ENCODE assay signal across 8 mouse cellular contexts in genomic region chr17:26561290-26561640, GRCm38 (mm10). TPM values are rescaled to one million over a fixed set of nuclear protein-coding genes. Genes with fewer than 3 reads are reported as not detected.
DNase-seq lines count a peak whose midpoint lies in the region; ATAC-seq and TF ChIP-seq lines count a peak whose summit lies in the region.

Gene Ergic1 (plus strand): TSS chr17:26561489.

- TF ChIP-seq POLR2A in testis, adult 2 months (IDR thresholded peaks at IDR 0.05; ENCODE audit: control insufficient read depth, low read depth, low read length), result peak; percentile 57

- peak within 1 kb of the TSS; percentile 78 for H3K9ac ChIP-seq in forebrain, embryonic 16.5 days (replicated peaks; ENCODE audit: low read depth, low read length)
- H3K9ac ChIP-seq in liver, postnatal 0 days (replicated peaks), result peak within 1 kb of the TSS; percentile 73
- peak within 1 kb of the TSS; percentile 88 for H3K9ac ChIP-seq in neural tube, embryonic 13.5 days

- peak within 1 kb of the TSS; percentile 51 for H3K4me3 ChIP-seq in forebrain, embryonic 16.5 days (replicated peaks; ENCODE audit: low read length)
- H3K4me3 ChIP-seq in liver, postnatal 0 days (ENCODE audit: low read depth, low read length), result peak within 1 kb of the TSS; percentile 66
- peak within 1 kb of the TSS; percentile 68 for H3K4me3 ChIP-seq in neural tube, embryonic 13.5 days
- peak within 1 kb of the TSS; percentile 88 for H3K4me3 ChIP-seq in testis, adult 2 months (ENCODE audit: control insufficient read depth, low read depth, low read length)

- H3K4me1 ChIP-seq in forebrain, embryonic 16.5 days (replicated peaks; ENCODE audit: control insufficient read depth, insufficient read depth, low read length), result peaks cover 22% of the 10 kb centered on the region
- peaks cover 32% of the 10 kb centered on the region for H3K4me1 ChIP-seq in liver, postnatal 0 days (ENCODE audit: insufficient read depth)
- H3K4me1 ChIP-seq in neural tube, embryonic 13.5 days (replicated peaks), result peaks cover 37% of the 10 kb centered on the region
- H3K4me1 ChIP-seq in testis, adult 2 months (ENCODE audit: control insufficient read depth, insufficient read depth, low read length), result peaks cover 19% of the 10 kb centered on the region

- peak within 1 kb of the TSS; percentile 43 for H3K27ac ChIP-seq in forebrain, embryonic 16.5 days (ENCODE audit: low read length)
- peak within 1 kb of the TSS; percentile 66 for H3K27ac ChIP-seq in liver, postnatal 0 days (ENCODE audit: low read depth)
- peak within 1 kb of the TSS; percentile 77 for H3K27ac ChIP-seq in neural tube, embryonic 13.5 days (replicated peaks)
- H3K27ac ChIP-seq in testis, adult 2 months (ENCODE audit: control insufficient read depth, insufficient read depth, low read depth, low read length), result peak within 1 kb of the TSS; percentile 91

- peaks cover 9% of the 10 kb centered on the region for H3K36me3 ChIP-seq in forebrain, embryonic 16.5 days (ENCODE audit: control insufficient read depth, insufficient read depth)
- no peaks in the 10 kb centered on the region for H3K36me3 ChIP-seq in liver, postnatal 0 days (replicated peaks; ENCODE audit: insufficient read depth, low read length)
- H3K36me3 ChIP-seq in neural tube, embryonic 13.5 days, result peaks cover 27% of the 10 kb centered on the region
- H3K36me3 ChIP-seq in testis, adult 2 months (ENCODE audit: control insufficient read depth, insufficient read depth, low read length), result no peaks in the 10 kb centered on the region

- peak; percentile 49 for DNase-seq in ES-CJ7 (ENCODE audit: low read depth, low spot score)
- DNase-seq in cerebellum, adult 11-12 months, result peak; percentile 92
- DNase-seq in heart, postnatal 25 days (ENCODE audit: low spot score), result peak; percentile 85
- DNase-seq in layer of hippocampus, adult 11-12 months (ENCODE audit: low spot score), result peak; percentile 90
- DNase-seq in liver, postnatal 0 days, result peak; percentile 92

- peak within 1 kb of the TSS; percentile 87 for H3K4me2 ChIP-seq in forebrain, embryonic 16.5 days (ENCODE audit: low read length)
- H3K4me2 ChIP-seq in liver, postnatal 0 days (ENCODE audit: low read depth, low read length), result peak within 1 kb of the TSS; percentile 96
- peak within 1 kb of the TSS; percentile 97 for H3K4me2 ChIP-seq in neural tube, embryonic 13.5 days

- no peaks in the 10 kb centered on the region; the same call in 1 of the 2 replicates for H3K9me3 ChIP-seq in forebrain, embryonic 16.5 days (ENCODE audit: control insufficient read depth, low read length)
- H3K9me3 ChIP-seq in liver, postnatal 0 days (ENCODE audit: low read length), result no peaks in the 10 kb centered on the region
- H3K9me3 ChIP-seq in neural tube, embryonic 13.5 days, result no peaks in the 10 kb centered on the region

- TF ChIP-seq EP300 in liver, postnatal 0 days (IDR thresholded peaks at IDR 0.05; ENCODE audit: low read depth), result no peak

- whole genome bisulfite sequencing in forebrain, embryonic 16.5 days, result under 1% methylated on average over 21 of the region's 36 CpGs
- WGBS in liver, postnatal 0 days (ENCODE audit: insufficient replicate concordance), result under 1% methylated on average over 34 of the region's 36 CpGs
- WGBS in neural tube, embryonic 13.5 days, result under 1% methylated on average over 36 of the region's 36 CpGs

- no peak for TF ChIP-seq CTCF in liver, postnatal 0 days (IDR thresholded peaks at IDR 0.05; ENCODE audit: low read depth)
- no peak for TF ChIP-seq CTCF in testis, adult 2 months (IDR thresholded peaks at IDR 0.05; ENCODE audit: control insufficient read depth, insufficient read depth, insufficient replicate concordance, low read depth, low read length)

- H3K27me3 ChIP-seq in forebrain, embryonic 16.5 days (replicated peaks; ENCODE audit: control insufficient read depth, insufficient read depth, low read length), result no peaks in the 10 kb centered on the region
- H3K27me3 ChIP-seq in liver, postnatal 0 days (ENCODE audit: insufficient read depth, low read length), result no peaks in the 10 kb centered on the region
- H3K27me3 ChIP-seq in neural tube, embryonic 13.5 days, result no peaks in the 10 kb centered on the region
- no peaks in the 10 kb centered on the region for H3K27me3 ChIP-seq in testis, adult 2 months (ENCODE audit: control insufficient read depth, insufficient read depth, low read length)

- ATAC-seq in forebrain, embryonic 16.5 days, result peak; percentile 99
- ATAC-seq in liver, postnatal 0 days, result peak; percentile 93
- peak; percentile 98 for ATAC-seq in neural tube, embryonic 13.5 days (ENCODE audit: low read depth)

- intact Hi-C loops in heart, postnatal 25 days (cut with DNase I), result no loop called here

RNA-seq across cellular contexts. Expression of gene Ergic1, which starts in this region (rescaled TPM):
- polyA plus RNA-seq in forebrain, embryonic 16.5 days (2015; fragmentation: Nextera tagmentation; extraction: Ambion mirVana), result 102 and 113 TPM in 2 replicates
- total RNA-seq in heart, postnatal 25 days (2021), result 10 to 100 TPM; 54.2 to 58.4 TPM
- polyA plus RNA-seq in liver, postnatal 0 days (2015; fragmentation: Nextera tagmentation; extraction: Ambion mirVana), result 34.4 and 35.0 TPM in 2 replicates
- 91.0 and 92.7 TPM in 2 replicates for polyA plus RNA-seq in neural tube, embryonic 13.5 days (2015; fragmentation: Nextera tagmentation; extraction: Ambion mirVana)
- polyA plus RNA-seq in testis, adult 2 months (2012; rRNA removed), result 115 and 122 TPM in 2 replicates

Comparison
In these comparisons a context has a peak if more than half of its experiments do, and no peak if none do; other contexts are left out.
1. Peak in every context shown above with its lines: DNase-seq, ATAC-seq, H3K4me3 ChIP-seq and H3K27ac ChIP-seq.